Mouse (Mus musculus) ES-E14 (cell line): ENCODE results near the gene Hsf5.

Experiments
- CHD2 ChIP-seq: IDR thresholded peaks from 2 replicates; pipeline ENCODE4 v1.6.1; 2014; ENCODE audit warnings: mild to moderate bottlenecking, low read depth, low read length, inconsistent platforms
- ZC3H11A ChIP-seq: IDR thresholded peaks from 2 replicates; pipeline ENCODE4 v1.6.1; 2012; ENCODE audit warnings: low read depth, mild to moderate bottlenecking, inconsistent platforms, low read length, borderline replicate concordance

GRCm38 (mm10) chr11:87581161-87581865, 35.7 kb upstream of the Hsf5 start:
- TF ChIP-seq ZC3H11A, result no peak
- TF ChIP-seq CHD2, result no peak
